Mouse (Mus musculus): ENCODE measurements around the gene Akap17b.

GRCm38 (mm10) chrX:36586629-36587303 lies 58.4 kb downstream of the Akap17b start:
- TF ChIP-seq CTCF (IDR thresholded peaks at IDR 0.05; ENCODE audit: low read depth), result no peak
- no peak for TF ChIP-seq EP300 (IDR thresholded peaks at IDR 0.05; ENCODE audit: low read depth)
